Mouse (Mus musculus) bone marrow, adult 2 months (tissue): Measurements from ENCODE around the gene Col17a1.

Source experiments
- CTCF ChIP-seq: fragments of 200-500 bp; IDR thresholded peaks from 2 replicates; pipeline ENCODE4 v1.5.1; 2011; ENCODE audit warnings: low read length, control low read depth; ENCODE audit not compliant: control insufficient read depth, insufficient read depth
- POLR2A ChIP-seq: fragments of 200-500 bp; IDR thresholded peaks from 2 replicates; pipeline ENCODE4 v1.6.1; 2011; ENCODE audit warnings: low read depth, mild to moderate bottlenecking, control low read depth, low read length, borderline replicate concordance; ENCODE audit not compliant: control insufficient read depth

DNA sequence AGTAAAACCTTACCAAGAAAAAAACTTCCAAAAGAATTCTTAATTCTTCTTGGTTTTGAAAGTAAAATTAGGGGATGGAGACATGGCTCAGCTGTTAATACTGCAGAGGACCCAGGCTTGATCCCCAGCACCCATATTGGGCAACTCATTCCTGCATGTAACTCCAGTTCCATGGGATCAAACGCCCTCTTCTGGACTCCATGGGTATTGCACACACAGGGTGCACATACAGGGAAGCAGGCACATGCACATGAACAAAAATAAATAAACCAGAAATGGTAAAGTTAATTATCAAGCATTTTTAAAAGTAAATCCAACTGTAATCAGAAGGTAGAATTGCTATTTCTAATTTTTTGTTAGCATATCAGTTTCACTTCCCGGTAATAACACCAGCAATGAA lies 24.2 kb upstream of the Col17a1 start:
- no peak for TF ChIP-seq POLR2A
- no peak; the same call in 1 of the 2 replicates for TF ChIP-seq CTCF
